Mouse (Mus musculus) Patski (cell line): Measurements from ENCODE around the gene Zbtb9. TPM values are rescaled to one million over a fixed set of nuclear protein-coding genes. Genes with fewer than 3 reads are reported as not detected.

Source experiments
- ATAC-seq: fragments of 100-300 bp; one replicate; pipeline ENCODE4 v1.8.0; 2021
- CTCF ChIA-PET: fragments of 350-600 bp; sonication (Branson Sonifier 250); formaldehyde crosslinking; loops from one replicate; lab custom pipeline; 2022; ENCODE audit warnings: inconsistent platforms; lab: Charles Lee
- POLR2A ChIA-PET: fragments of 350-600 bp; sonication (Branson Sonifier 250); formaldehyde crosslinking; loops from one replicate; lab custom pipeline; 2022; ENCODE audit warnings: antibody characterized with exemption, inconsistent platforms; lab: Charles Lee
- DNase-seq: peaks from one replicate; pipeline ENCODE4 v3.0.0-alpha.2; 2011; ENCODE audit warnings: low read depth, low spot score
- H3K27me3 ChIP-seq: fragments of 371-371 bp; one replicate; pipeline ENCODE4 v1.5.1; 2021
- CTCF ChIP-seq: fragments of 100-300 bp; IDR thresholded peaks from one replicate; pipeline ENCODE4 v1.5.1; 2021
- in situ Hi-C: fragments of 300-500 bp; cut with MboI; formaldehyde crosslinking; loops from 3 replicates; pipeline ENCODE4 v1.11.1; 2018; ENCODE audit warnings: low pct_unique_long_range_greater_than_20kb, mixed read lengths
- polyA plus RNA-seq: library from polyadenylated mRNA; unstranded; gene quantifications from one replicate; pipeline ENCODE4 v1.2.3, GENCODE M21; 2021

Gene Zbtb9
- polyA plus RNA-seq, 1 experiment from 2014 or later: 7.1 TPM

DNA sequence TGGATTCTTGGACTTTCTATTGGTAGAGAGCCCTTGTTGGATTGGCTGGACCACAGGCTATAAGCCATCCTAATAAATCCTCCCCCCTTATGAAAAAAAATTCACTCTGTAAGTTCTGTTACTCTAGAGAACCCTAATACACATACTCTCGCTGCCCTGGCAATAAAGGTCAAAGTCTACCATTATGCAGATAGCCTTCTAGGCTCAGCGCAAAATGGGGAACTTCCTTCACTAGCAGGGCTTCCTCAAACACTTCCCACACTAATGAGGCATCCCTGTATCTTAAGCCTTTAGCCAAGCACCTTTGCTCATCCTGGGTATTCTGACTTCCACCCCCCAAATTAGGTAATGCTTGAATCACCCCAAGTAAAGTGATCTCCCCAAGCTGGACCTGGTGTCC is 35.3 kb downstream of the Zbtb9 start:
- H3K27me3 ChIP-seq: no peaks in the 10 kb centered on the region
- TF ChIP-seq CTCF: no peak
- DNase-seq (no peak), ATAC-seq (no peak)
- CTCF ChIA-PET: no interaction called here
- in situ Hi-C loops: no loop called here
- POLR2A ChIA-PET: no interaction called here

DNA sequence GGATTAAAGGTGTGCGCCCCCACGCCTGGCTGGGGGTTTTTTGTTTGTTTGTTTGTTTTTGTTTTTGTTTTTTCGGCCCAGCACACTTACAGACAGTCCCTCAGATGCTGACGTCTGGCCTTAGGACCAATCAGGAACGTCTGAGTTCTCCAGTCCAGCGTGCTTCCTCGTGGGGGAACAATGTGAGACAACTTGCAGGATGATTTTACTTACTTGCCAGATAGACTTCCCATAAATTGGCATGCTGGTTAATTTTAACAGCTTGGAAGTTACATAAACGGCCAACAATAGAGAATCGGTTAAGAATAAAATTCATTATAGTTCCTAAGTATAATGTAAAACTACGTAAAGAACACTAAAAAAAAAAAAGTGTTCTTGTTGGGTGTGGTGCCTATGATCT is 38.2 kb downstream of the Zbtb9 start:
- CTCF ChIA-PET: interaction anchor here (0.7 kb wide), 1 partner anchor 9 kb away, joined by 3 read pairs; no protein-coding TSS in a partner anchor
- in situ Hi-C loops: no loop called here
- H3K27me3 ChIP-seq: no peaks in the 10 kb centered on the region
- POLR2A ChIA-PET: no interaction called here
- DNase-seq (no peak), ATAC-seq (no peak)
- no peak for TF ChIP-seq CTCF

DNA sequence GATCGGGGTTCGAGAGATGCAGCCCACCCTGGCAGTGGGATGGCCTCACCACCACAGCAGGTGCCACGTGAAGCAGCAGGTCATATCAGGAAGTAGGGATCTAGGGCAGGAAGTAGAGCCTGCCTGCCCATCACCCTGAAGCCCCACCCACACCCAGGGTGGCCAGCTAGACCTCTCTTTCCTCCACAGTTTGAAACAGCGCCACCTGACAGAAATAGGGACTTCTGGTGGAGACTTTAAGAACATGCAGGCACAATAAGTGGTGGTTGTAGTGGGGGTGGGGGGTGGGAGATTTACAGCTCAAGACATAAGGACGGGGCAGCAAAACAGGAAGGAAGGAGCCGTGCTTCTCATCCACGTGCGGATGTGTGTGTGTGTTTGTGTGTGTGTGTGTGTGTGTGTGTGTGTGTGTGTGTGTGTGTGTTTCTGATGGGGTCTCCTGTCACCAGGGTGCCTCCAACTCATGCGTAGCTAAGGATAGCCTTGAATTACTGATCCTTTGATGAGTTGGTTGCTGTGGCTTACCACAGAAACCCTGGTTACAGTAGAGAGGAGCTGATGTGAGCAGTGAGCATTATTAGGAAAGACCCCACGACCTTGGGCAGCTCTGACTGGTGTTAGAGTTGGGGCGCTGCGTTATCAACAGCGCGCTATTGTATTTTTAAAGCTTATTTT is 39.2 kb downstream of the Zbtb9 start:
- TF ChIP-seq CTCF: no peak
- POLR2A ChIA-PET: interaction anchor here (0.5 to 0.7 kb wide), 3 partner anchors 27 to 1368 kb away, joined by 4 to 7 read pairs (median 6); partner anchors contain the start of gene Phf1
- no peak for ATAC-seq
- DNase-seq: no peak
- no peaks in the 10 kb centered on the region for H3K27me3 ChIP-seq
- in situ Hi-C loops: no loop called here
- CTCF ChIA-PET: interaction anchor here (0.7 kb wide), 2 partner anchors 10 kb away, joined by 3 read pairs; no protein-coding TSS in a partner anchor

DNA sequence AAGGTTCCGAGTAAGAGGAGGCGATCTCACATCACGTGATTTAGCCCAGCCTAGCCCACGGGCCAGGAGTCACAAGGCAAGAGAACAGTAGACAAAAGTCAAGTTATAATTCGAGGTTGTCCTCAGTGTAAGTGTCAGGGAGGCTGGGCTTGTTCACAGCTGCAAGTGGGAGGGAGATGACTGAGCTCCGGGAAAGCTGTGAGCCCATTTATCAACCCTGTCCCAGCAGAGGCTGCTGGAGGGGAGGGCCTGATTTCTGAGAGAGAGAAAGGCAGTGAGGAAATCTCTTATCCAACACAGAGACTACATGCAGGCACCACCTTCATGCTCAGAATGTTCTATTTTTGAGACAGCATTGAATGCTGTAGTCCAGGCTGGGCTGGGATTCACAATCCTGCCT is 39.9 kb downstream of the Zbtb9 start:
- TF ChIP-seq CTCF: no peak
- no peaks in the 10 kb centered on the region for H3K27me3 ChIP-seq
- ATAC-seq: no peak
- CTCF ChIA-PET: no interaction called here
- in situ Hi-C loops: no loop called here
- POLR2A ChIA-PET: interaction anchor here (0.5 kb wide), 1 partner anchor 28 kb away, joined by 4 read pairs; no protein-coding TSS in a partner anchor
- no peak for DNase-seq

DNA sequence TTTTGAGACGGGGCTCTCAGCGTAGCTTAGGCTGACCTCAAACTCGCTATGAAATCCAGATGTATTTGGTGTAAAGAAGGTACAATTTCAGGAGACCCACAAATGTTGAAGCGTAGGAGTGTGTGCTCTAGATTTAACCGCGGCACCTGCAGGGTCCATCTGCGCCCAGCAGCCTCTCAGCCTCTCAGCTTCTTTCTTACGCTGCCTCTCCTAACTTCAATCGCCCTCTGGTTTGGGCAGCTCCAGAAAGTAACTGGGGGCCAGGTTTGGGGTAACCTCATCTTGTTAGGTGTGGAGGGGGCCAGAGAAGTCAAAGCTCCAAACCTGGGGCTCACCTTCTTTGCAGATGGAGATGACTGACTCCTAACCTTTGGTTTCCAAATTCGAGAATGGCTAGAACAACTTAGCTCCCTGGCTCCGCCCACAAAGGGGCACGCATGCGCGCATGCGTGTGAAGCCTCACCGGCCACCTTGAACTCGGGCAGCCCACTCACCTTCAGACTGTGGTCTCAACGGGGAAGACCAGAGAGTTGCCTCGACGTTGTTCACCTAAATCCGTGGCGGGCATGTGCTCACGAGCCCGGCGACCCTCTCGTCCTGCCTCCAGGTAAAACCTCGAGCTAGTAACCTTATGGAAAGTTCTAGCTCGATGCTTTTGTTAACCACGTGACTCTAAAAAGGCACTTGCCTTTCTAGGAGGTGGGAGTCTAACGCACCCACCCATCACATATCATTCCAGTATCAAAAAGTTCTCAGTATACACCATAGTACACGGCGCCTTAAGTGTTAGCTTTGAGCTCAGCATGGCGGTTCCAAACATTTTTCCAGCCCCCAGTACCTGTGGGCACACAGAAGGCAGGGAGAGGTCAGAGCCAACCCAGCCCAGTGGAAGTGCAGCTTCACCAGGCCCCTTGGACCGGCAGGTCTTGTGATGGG is 44.9 kb downstream of the Zbtb9 start:
- in situ Hi-C loops: no loop called here
- no peak for ATAC-seq
- POLR2A ChIA-PET: interaction anchor here (0.6 to 1.2 kb wide), 3 partner anchors 19 to 75 kb away, joined by 3 to 4 read pairs (median 3); no protein-coding TSS in a partner anchor
- CTCF ChIA-PET: interaction anchor here (0.7 to 1.5 kb wide), 4 partner anchors 11 to 73 kb away, joined by 3 to 8 read pairs (median 3); partner anchors contain the start of gene Bak1
- no peak for DNase-seq
- TF ChIP-seq CTCF: no peak
- no peaks in the 10 kb centered on the region for H3K27me3 ChIP-seq

DNA sequence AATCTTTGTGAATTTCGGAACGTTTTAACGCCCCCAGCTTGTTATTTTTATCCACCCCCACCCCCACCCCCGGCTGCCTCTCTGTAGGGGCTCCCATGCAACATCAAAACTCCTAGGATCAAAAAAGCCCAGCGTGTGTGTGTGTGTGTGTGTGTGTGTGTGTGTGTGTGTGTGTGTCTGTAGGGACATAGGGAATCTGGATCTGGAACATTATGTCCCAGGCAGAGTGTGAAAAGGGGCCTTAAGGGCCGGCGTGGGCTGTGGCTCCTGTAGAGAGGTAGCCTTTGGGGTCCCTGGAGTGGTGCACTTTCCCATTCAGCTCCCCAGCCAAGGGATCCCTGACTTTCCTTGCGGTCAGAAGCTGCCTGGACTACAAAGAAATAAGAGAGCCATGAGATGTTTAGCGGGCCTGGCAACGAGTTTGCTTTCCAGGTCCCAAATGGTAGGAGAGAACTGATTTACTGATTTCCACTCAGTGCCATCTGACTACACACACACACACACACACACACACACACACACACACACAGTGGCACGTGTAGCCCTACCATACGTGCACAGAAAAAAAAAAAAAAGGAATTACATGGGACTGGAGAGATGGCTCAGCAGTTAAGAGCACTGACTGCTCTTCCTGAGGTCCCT is 45.7 kb downstream of the Zbtb9 start:
- DNase-seq: no peak
- in situ Hi-C loops: no loop called here
- CTCF ChIA-PET: interaction anchor here (0.7 to 1.5 kb wide), 3 partner anchors 12 to 74 kb away, joined by 3 to 8 read pairs (median 3); no protein-coding TSS in a partner anchor
- POLR2A ChIA-PET: interaction anchor here (0.6 to 1.2 kb wide), 2 partner anchors 18 to 68 kb away, joined by 3 to 4 read pairs; no protein-coding TSS in a partner anchor
- TF ChIP-seq CTCF: no peak
- no peak for ATAC-seq
- H3K27me3 ChIP-seq: no peaks in the 10 kb centered on the region

DNA sequence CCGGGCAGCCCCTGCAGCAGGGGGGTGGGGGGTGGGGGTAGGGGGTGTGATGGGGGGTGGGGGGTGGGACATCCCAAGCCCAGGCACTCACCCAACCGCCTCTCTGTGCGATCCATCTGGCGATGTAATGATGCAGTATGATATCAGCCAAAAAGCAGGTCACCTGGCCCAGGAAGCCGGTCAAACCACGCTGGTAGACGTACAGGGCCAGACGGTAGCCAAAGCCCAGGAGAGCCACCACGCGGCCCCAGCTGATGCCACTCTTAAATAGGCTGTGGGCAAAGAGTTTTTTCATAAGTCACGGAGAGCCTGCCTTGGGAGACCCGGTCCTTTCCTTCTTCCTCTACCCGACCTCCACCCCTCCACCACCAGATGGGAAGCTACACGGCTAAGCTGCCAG is 48.1 kb downstream of the Zbtb9 start:
- ATAC-seq (no peak), DNase-seq (no peak)
- CTCF ChIA-PET: no interaction called here
- H3K27me3 ChIP-seq: no peaks in the 10 kb centered on the region
- no peak for TF ChIP-seq CTCF
- POLR2A ChIA-PET: no interaction called here
- in situ Hi-C loops: no loop called here

DNA sequence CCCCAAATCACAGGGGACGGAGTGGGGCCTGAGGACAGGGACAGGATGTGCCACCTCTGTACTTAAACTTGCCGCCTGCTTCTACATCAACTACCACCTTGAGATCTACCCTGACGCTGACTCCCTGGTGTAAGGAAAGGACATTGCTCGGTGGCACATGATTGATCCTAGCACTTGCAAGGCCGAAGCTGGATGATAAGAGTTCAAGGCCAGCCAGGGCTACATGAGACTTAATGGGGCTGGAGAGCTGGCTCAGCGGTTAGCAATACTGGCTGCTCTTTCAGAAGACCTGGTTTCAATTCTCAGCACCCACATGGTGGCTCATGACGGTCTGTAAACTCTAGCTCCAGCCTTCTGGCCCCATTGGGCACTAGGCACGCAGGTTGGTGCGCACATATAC is 48.8 kb downstream of the Zbtb9 start:
- DNase-seq (no peak), ATAC-seq (no peak)
- H3K27me3 ChIP-seq: no peaks in the 10 kb centered on the region
- ChIA-PET CTCF (no interaction called here), POLR2A (no interaction called here)
- TF ChIP-seq CTCF: no peak
- in situ Hi-C loops: no loop called here

DNA sequence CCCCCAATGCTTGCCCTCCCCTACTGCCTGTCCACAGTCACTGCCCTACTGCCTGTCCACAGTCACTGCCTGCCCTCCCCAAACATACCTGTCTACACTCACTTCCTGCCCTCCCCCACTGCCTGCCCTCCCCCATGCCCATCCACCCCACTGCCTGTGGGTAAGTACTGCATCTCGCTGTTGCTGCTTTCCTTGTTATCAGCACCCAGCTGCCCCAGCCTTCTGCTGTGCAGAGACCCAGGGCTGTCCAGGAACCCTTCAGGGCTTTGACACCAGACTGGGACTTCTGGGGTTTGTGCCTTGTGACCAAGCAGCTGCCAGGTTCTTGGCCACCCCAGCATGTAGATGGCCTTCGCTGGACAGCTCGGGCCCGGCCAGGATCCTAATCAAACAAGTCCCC is 50.4 kb downstream of the Zbtb9 start:
- CTCF ChIA-PET: no interaction called here
- no peak for TF ChIP-seq CTCF

DNA sequence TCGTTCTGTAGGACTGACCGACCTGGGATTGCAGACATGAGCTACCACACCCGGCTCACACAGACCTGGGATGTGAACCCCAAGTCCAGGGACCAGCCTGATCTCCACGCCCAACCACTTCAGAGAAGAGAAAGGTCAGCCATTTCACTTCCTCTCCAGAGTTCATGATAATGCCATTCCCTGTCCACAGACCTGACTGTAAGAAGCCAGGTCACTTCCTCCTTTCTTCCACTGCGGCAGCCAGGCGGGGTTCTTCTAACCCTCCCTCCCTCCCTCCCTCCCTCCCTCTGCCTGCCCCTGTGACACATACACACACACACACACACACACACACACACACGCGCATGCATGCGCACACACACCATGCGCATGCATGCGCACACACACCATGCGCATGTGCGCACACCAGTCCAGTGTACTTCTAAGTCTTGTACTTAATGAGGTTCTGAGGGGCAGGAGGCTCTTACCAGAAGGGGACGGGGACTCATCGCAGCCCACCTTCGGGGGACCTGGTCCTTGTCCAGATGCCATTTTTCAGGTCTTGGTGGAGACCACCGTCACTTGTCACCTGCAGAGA is 52.4 kb downstream of the Zbtb9 start:
- POLR2A ChIA-PET: no interaction called here
- ATAC-seq (no peak), DNase-seq (no peak)
- CTCF ChIA-PET: no interaction called here
- in situ Hi-C loops: loop anchor here (5.0 kb wide), 1 partner anchor 93 kb away; the partner anchor contains the start of gene Phf1
- TF ChIP-seq CTCF: no peak
- H3K27me3 ChIP-seq: no peaks in the 10 kb centered on the region

More for the DNA sequence above, 50.4 kb downstream of the Zbtb9 start:
- no peaks in the 10 kb centered on the region for H3K27me3 ChIP-seq
- ATAC-seq: no peak
- in situ Hi-C loops: no loop called here
- no peak for DNase-seq
- POLR2A ChIA-PET: no interaction called here
